Mouse (Mus musculus) forebrain, embryonic 14.5 days (tissue): ENCODE measurements at regions not wholly inside any gene's neighbourhood (a gene's known extent, or its start where the extent isn't known, plus 50 kb on each side); places are given as distances from the start of the nearest gene placed in this dataset.

Source experiments
- ATAC-seq: fragments of 200-750 bp; cut with Nextera tagmentation; 2 replicates; pipeline ENCODE4 v1.8.0; 2017; ENCODE audit warnings: mild to moderate bottlenecking, moderate library complexity
- DNase-seq: peaks from one replicate; pipeline ENCODE4 v3.0.0-alpha.2; 2015; ENCODE audit warnings: low spot score
- H3K27ac ChIP-seq: fragments of 300-500 bp; sonication (generic); 2 replicates; pipeline ENCODE4 v1.5.1; 2014; ENCODE audit warnings: low read depth, mild to moderate bottlenecking, control low read depth, low read length, moderate library complexity
- H3K27me3 ChIP-seq: fragments of 300-500 bp; sonication (generic); replicated peaks from 2 replicates; pipeline ENCODE4 v1.6.1; 2014; ENCODE audit warnings: low read length, control low read depth, mixed read lengths; ENCODE audit not compliant: control insufficient read depth, insufficient read depth
- H3K36me3 ChIP-seq: fragments of 300-500 bp; sonication (generic); 2 replicates; pipeline ENCODE4 v1.6.1; 2014; ENCODE audit warnings: low read length, control low read depth; ENCODE audit not compliant: control insufficient read depth, insufficient read depth
- H3K4me1 ChIP-seq: fragments of 300-500 bp; sonication (generic); 2 replicates; pipeline ENCODE4 v1.6.1; 2014; ENCODE audit warnings: antibody characterized with exemption, low read length, control low read depth; ENCODE audit not compliant: control insufficient read depth, insufficient read depth
- H3K4me2 ChIP-seq: fragments of 300-500 bp; sonication (generic); 2 replicates; pipeline ENCODE4 v1.6.1; 2014; ENCODE audit warnings: mild to moderate bottlenecking, control low read depth, low read length
- H3K4me3 ChIP-seq: fragments of 300-500 bp; sonication (generic); 2 replicates; pipeline ENCODE4 v1.5.1; 2014; ENCODE audit warnings: low read depth, low read length, control low read depth
- H3K9ac ChIP-seq: fragments of 300-500 bp; sonication (generic); 2 replicates; pipeline ENCODE4 v1.6.1; 2014; ENCODE audit warnings: mild to moderate bottlenecking, low read length, control low read depth, moderate library complexity
- H3K9me3 ChIP-seq: fragments of 300-500 bp; sonication (generic); replicated peaks from 2 replicates; pipeline ENCODE4 v1.6.1; 2016; ENCODE audit warnings: low read length, control low read depth, mixed read lengths; ENCODE audit not compliant: control insufficient read depth
- WGBS: fragments of 180-500 bp; shearing (Covaris S2); extraction: QIAGEN DNeasy Blood & Tissue Kit; methylation state at CpG from one replicate; pipeline ENCODE4 v1.1.7; 2014; 5-methylcytosine and 5-hydroxymethylcytosine counted together

GRCm38 (mm10) chr7:72362690-72363089 is 56.3 kb upstream of the Mctp2 start:
- ATAC-seq: no peak
- 22% methylated on average over 3 of the region's 3 CpGs for WGBS
- H3K27me3 ChIP-seq: no peaks in the 10 kb centered on the region

DNA sequence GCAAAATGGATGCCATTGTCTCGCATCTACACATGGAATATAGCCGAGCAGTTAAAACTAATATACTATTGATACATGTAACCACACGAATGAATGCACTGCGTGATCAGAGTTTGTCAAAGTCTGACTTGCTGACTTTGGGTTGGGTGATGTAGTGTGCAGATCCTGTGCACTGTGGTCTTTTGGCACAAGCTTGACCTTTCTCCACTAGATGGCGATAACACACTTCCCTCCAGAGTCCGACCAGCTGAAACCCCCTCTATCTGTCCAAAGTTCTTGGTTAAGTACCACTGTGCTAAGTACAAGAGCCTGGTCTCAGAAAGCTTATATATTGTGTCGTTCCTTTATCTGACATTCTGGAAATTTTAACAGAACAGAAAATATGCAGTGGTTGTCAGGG is 84.9 kb upstream of the Mctp2 start:
- Histone ChIP-seq H3K4me1 (no peaks in the 10 kb centered on the region), H3K27ac (no peak overlapping the region), H3K9me3 (no peaks in the 10 kb centered on the region), H3K9ac (no peak overlapping the region), H3K36me3 (no peaks in the 10 kb centered on the region), H3K27me3 (no peaks in the 10 kb centered on the region), H3K4me2 (no peak overlapping the region), H3K4me3 (no peak overlapping the region)
- WGBS: 34% methylated on average over 7 of the region's 7 CpGs
- peak; percentile 74 for DNase-seq
- peak; percentile 48; the same call in 1 of the 2 replicates for ATAC-seq

More at GRCm38 (mm10) chr7:72362690-72363089, 56.3 kb upstream of the Mctp2 start:
- Histone ChIP-seq H3K4me1 (no peaks in the 10 kb centered on the region), H3K27ac (no peak overlapping the region), H3K4me3 (no peak overlapping the region), H3K36me3 (no peaks in the 10 kb centered on the region), H3K9me3 (no peaks in the 10 kb centered on the region), H3K9ac (no peak overlapping the region), H3K4me2 (no peak overlapping the region)
- DNase-seq: peak; percentile 59

GRCm38 (mm10) chr7:72400056-72400455 is 93.6 kb upstream of the Mctp2 start:
- H3K27me3 ChIP-seq: no peaks in the 10 kb centered on the region
- H3K4me3 ChIP-seq: no peak overlapping the region
- H3K4me2 ChIP-seq: no peak overlapping the region
- H3K4me1 ChIP-seq: no peaks in the 10 kb centered on the region
- H3K36me3 ChIP-seq: no peaks in the 10 kb centered on the region
- H3K9me3 ChIP-seq: no peaks in the 10 kb centered on the region
- peak; percentile 72 for ATAC-seq
- peak; percentile 88 for DNase-seq
- no peak overlapping the region for H3K27ac ChIP-seq
- no peak overlapping the region for H3K9ac ChIP-seq

- Histone ChIP-seq H3K27me3 (no peaks in the 10 kb centered on the region), H3K4me1 (no peaks in the 10 kb centered on the region), H3K27ac (no peak overlapping the region), H3K9ac (no peak overlapping the region), H3K36me3 (no peaks in the 10 kb centered on the region), H3K4me2 (no peak overlapping the region), H3K9me3 (no peaks in the 10 kb centered on the region), H3K4me3 (no peak overlapping the region)
- DNase-seq: no peak
- no peak for ATAC-seq
- 91% methylated on average over 3 of the region's 3 CpGs for WGBS
These were observed 99.7 kb upstream of the Mctp2 start for GRCm38 (mm10) chr7:72406131-72406530.

DNA sequence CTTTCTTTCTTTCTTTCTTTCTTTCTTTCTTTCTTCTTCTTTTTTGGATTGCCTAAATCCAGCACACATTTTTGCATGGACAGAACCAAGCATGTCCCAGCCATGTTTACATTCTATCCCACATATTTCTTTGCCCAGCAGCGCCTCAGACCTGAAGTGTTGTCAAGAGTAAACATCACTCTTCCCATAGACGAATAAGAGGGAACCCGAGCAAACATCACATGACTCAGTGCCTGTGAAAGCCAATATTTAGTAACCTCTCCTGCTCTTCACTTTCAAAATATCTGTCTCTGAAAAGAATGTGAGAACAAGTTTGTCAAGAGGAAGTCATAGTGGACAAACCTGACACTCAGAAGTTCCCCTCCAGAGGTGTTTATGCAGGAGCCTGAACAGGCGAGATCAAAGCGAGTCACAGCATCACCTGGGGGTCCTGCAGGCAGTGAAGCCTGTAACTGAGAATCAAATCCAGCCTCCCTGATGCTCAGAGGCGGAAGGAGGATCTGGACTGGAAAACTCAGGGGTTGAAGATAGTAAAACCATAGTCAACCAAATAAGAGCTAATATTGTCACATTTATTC is 102.1 kb upstream of the Mctp2 start:
- DNase-seq (no peak), ATAC-seq (no peak)
- 82% methylated on average over 6 of the region's 6 CpGs for WGBS

GRCm38 (mm10) chr7:72438552-72438951 is 132.1 kb upstream of the Mctp2 start:
- no peak overlapping the region for H3K4me2 ChIP-seq
- DNase-seq (peak; percentile 70), ATAC-seq (peak; percentile 44; the same call in 1 of the 2 replicates)
- H3K27ac ChIP-seq: no peak overlapping the region
- no peaks in the 10 kb centered on the region for H3K27me3 ChIP-seq
- WGBS: 46% methylated on average over 2 of the region's 2 CpGs
- H3K9me3 ChIP-seq: no peaks in the 10 kb centered on the region
- no peak overlapping the region for H3K4me3 ChIP-seq
- no peaks in the 10 kb centered on the region for H3K36me3 ChIP-seq
- H3K4me1 ChIP-seq: no peaks in the 10 kb centered on the region
- H3K9ac ChIP-seq: no peak overlapping the region

More for the DNA sequence above, 102.1 kb upstream of the Mctp2 start:
- H3K27ac ChIP-seq: no peak overlapping the region
- no peak overlapping the region for H3K9ac ChIP-seq
- H3K4me1 ChIP-seq: no peaks in the 10 kb centered on the region
- H3K4me2 ChIP-seq: no peak overlapping the region
- H3K27me3 ChIP-seq: no peaks in the 10 kb centered on the region
- no peak overlapping the region for H3K4me3 ChIP-seq
- H3K36me3 ChIP-seq: no peaks in the 10 kb centered on the region
- H3K9me3 ChIP-seq: no peaks in the 10 kb centered on the region

DNA sequence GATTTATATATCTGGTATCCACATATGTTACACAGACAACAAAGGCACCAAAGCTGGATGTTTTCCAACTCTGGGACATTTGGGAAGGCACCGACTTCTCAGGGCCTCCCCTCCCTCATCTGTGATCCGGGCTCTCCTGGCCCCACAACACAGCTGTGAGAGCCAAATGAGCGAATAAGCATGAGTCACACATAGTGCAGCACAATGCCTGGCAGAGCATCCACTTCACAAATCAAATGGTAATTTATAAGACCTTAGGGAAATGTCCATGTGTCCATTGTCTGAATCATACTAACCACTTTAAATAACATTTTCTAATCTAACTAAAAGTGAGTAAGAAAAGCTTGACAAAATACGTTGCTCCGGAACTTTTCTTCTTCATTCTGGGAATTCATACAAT is 135.6 kb upstream of the Mctp2 start:
- no peaks in the 10 kb centered on the region for H3K36me3 ChIP-seq
- DNase-seq (no peak), ATAC-seq (no peak)
- H3K4me1 ChIP-seq: no peaks in the 10 kb centered on the region
- H3K9me3 ChIP-seq: no peaks in the 10 kb centered on the region
- H3K27ac ChIP-seq: no peak overlapping the region
- H3K9ac ChIP-seq: no peak overlapping the region
- no peak overlapping the region for H3K4me3 ChIP-seq
- no peaks in the 10 kb centered on the region for H3K27me3 ChIP-seq
- no peak overlapping the region for H3K4me2 ChIP-seq
- 75% methylated on average over 5 of the region's 5 CpGs for WGBS

DNA sequence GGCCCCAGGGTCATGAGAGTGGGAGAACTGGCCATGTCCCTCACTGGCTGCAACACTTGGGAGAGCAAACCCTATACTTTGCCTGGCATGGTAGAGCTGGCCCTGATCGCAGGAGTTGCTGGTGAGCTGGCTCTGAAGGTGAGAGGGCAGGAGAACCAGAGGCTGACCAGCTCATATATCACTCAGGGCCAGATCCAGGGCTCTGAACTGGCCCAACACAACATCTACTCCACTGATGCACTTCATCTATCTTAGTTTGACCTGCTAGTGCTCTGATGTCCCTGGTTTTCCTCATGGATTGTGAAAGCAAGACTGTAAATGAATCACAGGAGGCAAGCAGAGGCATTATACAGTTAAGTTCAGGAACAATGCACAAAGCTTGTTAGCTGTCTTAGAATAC is 137.6 kb upstream of the Mctp2 start:
- Histone ChIP-seq H3K27ac (no peak overlapping the region), H3K4me3 (no peak overlapping the region), H3K36me3 (no peaks in the 10 kb centered on the region), H3K27me3 (no peaks in the 10 kb centered on the region), H3K9me3 (no peaks in the 10 kb centered on the region), H3K4me1 (no peaks in the 10 kb centered on the region), H3K9ac (no peak overlapping the region), H3K4me2 (no peak overlapping the region)
- DNase-seq (no peak), ATAC-seq (no peak)
- WGBS: 100% methylated on average over 1 of the region's 1 CpGs

DNA sequence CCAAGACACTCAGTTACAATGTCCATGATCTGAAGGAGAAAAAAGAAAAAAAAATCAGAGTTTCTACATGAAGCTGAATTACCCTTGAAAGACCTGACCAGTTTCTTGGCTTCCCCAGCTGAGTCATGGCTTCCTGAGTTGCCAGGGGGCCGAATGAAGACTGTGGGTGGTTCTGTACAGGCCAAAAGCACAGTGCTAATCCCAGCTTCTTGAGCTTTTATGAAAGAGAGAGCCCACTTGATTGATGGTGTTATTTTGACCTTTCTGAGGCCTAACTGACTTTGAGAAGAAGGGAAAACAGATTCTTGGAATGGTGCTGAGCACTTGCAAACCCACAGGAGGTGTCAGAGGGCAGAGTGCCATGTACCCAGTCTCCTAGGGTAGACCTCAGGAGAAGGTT is 138.4 kb upstream of the Mctp2 start:
- Histone ChIP-seq H3K9me3 (no peaks in the 10 kb centered on the region), H3K27me3 (no peaks in the 10 kb centered on the region), H3K27ac (no peak overlapping the region), H3K4me3 (no peak overlapping the region), H3K9ac (no peak overlapping the region), H3K4me1 (no peaks in the 10 kb centered on the region), H3K36me3 (no peaks in the 10 kb centered on the region), H3K4me2 (no peak overlapping the region)
- 73% methylated on average over 1 of the region's 1 CpGs for WGBS
- ATAC-seq (no peak), DNase-seq (no peak)
